In genomic region chr3:21564847-21565485, GRCm38 (mm10) we compare ENCODE assay signal across 8 mouse cellular contexts.
A peak's percentile ranks its signal among the peaks of the same experiment; 100 is the strongest.
DNase-seq lines count a peak whose midpoint lies in the region; ATAC-seq and TF ChIP-seq lines count a peak whose summit lies in the region.

No protein-coding gene starts in this region.

- no peak for TF ChIP-seq CTCF in kidney, adult 2 months (conservative IDR thresholded peaks at IDR 0.05; ENCODE audit: insufficient read depth, insufficient read length, low read depth, low read length)

- no peak overlapping the region for H3K9ac ChIP-seq in heart, embryonic 12.5 days

- no peak for DNase-seq in kidney, adult 2 months
- no peak for DNase-seq in kidney, adult 8-10 months
- no peak for DNase-seq in embryonic facial prominence, embryonic 10.5 days (ENCODE audit: low spot score)
- DNase-seq in midbrain, embryonic 10.5 days (ENCODE audit: low spot score), result no peak
- no peak for DNase-seq in thymus, postnatal 36 days
- DNase-seq in layer of hippocampus, adult 8-10 months (ENCODE audit: low spot score in 2 of 2), result no peak

- no peaks in the 10 kb centered on the region for H3K36me3 ChIP-seq in kidney, adult 2 months (ENCODE audit: control insufficient read depth, insufficient read depth, low read length)
- no peaks in the 10 kb centered on the region for H3K36me3 ChIP-seq in embryonic facial prominence, embryonic 10.5 days (replicated peaks)
- H3K36me3 ChIP-seq in heart, embryonic 12.5 days, result no peaks in the 10 kb centered on the region
- no peaks in the 10 kb centered on the region for H3K36me3 ChIP-seq in midbrain, embryonic 10.5 days

- peaks cover 14% of the 10 kb centered on the region for H3K4me1 ChIP-seq in kidney, adult 2 months (ENCODE audit: control insufficient read depth, insufficient read depth, low read length)
- peaks cover 28% of the 10 kb centered on the region for H3K4me1 ChIP-seq in embryonic facial prominence, embryonic 10.5 days
- H3K4me1 ChIP-seq in heart, embryonic 12.5 days (replicated peaks), result peaks cover 24% of the 10 kb centered on the region
- H3K4me1 ChIP-seq in midbrain, embryonic 10.5 days, result peaks cover 27% of the 10 kb centered on the region

- no peak for TF ChIP-seq POLR2A in kidney, adult 2 months (IDR thresholded peaks at IDR 0.05; ENCODE audit: low read depth, low read length)

- 0 out of 2 replicates have a peak, but pooled peaks have one; percentile 22 for ATAC-seq in heart, embryonic 12.5 days (ENCODE audit: insufficient number of reproducible peaks, low FRiP score)
- no peak for ATAC-seq in megakaryocyte progenitor cell, adult 5-6 weeks (replicated peaks; ENCODE audit: poor library complexity)

- H3K9me3 ChIP-seq in embryonic facial prominence, embryonic 10.5 days, result no peaks in the 10 kb centered on the region
- H3K9me3 ChIP-seq in heart, embryonic 12.5 days (replicated peaks), result no peaks in the 10 kb centered on the region
- H3K9me3 ChIP-seq in midbrain, embryonic 10.5 days (replicated peaks), result no peaks in the 10 kb centered on the region

- WGBS in kidney, adult 2 months, result 60% methylated on average over 4 of the region's 4 CpGs
- WGBS in embryonic facial prominence, embryonic 10.5 days, result 43% methylated on average over 4 of the region's 4 CpGs
- 33% methylated on average over 4 of the region's 4 CpGs for WGBS in heart, embryonic 12.5 days
- WGBS in midbrain, embryonic 10.5 days, result 43% methylated on average over 4 of the region's 4 CpGs

- peak overlapping the region; percentile 20 for H3K4me2 ChIP-seq in heart, embryonic 12.5 days

- no peaks in the 10 kb centered on the region for H3K27me3 ChIP-seq in kidney, adult 2 months (replicated peaks; ENCODE audit: control insufficient read depth, insufficient read depth, low read length)
- no peaks in the 10 kb centered on the region for H3K27me3 ChIP-seq in embryonic facial prominence, embryonic 10.5 days (replicated peaks; ENCODE audit: low read depth, poor library complexity, severe bottlenecking)
- no peaks in the 10 kb centered on the region for H3K27me3 ChIP-seq in heart, embryonic 12.5 days (replicated peaks)
- no peaks in the 10 kb centered on the region for H3K27me3 ChIP-seq in midbrain, embryonic 10.5 days (ENCODE audit: low read depth, poor library complexity, severe bottlenecking)

- peak overlapping the region; percentile 39 for H3K27ac ChIP-seq in kidney, adult 2 months (ENCODE audit: insufficient read depth, low read depth, low read length)
- peak overlapping the region; percentile 55 for H3K27ac ChIP-seq in embryonic facial prominence, embryonic 10.5 days (replicated peaks)
- H3K27ac ChIP-seq in heart, embryonic 12.5 days (ENCODE audit: poor library complexity, severe bottlenecking), result peak overlapping the region; percentile 84
- peak overlapping the region; percentile 81 for H3K27ac ChIP-seq in midbrain, embryonic 10.5 days (replicated peaks)

- H3K4me3 ChIP-seq in kidney, adult 2 months (ENCODE audit: insufficient read depth, low read depth, low read length), result no peak overlapping the region
- no peak overlapping the region for H3K4me3 ChIP-seq in embryonic facial prominence, embryonic 10.5 days
- H3K4me3 ChIP-seq in heart, embryonic 12.5 days, result no peak overlapping the region
- H3K4me3 ChIP-seq in midbrain, embryonic 10.5 days, result no peak overlapping the region
